Mouse (Mus musculus): ENCODE measurements around the gene Pabpc6.

The Pabpc6 gene

DNA sequence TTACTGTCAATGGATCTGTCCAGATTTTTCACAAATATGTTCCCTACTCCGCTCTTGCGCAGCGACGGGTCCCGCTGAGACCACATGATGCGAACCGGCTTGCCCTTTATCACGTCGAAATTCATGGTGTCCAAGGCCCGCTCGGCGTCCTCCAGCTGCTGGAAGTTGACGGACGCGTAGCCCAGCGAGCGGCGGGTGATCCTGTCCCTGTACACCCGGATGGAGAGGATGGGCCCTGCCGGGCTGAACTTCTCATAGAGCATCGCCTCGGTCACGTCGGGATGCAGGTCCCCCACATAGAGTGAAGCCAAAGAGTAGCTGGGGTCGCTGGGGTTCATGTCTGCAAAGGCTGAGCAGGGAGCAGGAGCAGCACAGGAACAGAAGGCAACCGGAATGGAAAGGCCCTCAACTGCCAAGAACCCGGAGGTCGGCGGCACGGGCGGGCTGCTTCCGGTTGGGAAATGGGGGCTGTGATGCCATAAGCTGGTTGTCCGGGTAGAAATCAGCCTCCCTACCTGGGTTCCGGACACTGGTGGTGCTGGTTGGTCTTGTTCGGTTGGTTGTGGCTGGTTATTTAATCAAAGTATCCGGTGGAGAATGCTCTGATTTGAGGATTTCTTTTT lies at the start of gene Pabpc6:
TSS of gene Pabpc6 (minus strand) at position 435 of the 623 bp plus-strand sequence.
- no peak for DNase-seq (ENCODE audit: low spot score in 2 of 2)

- DNase-seq (ENCODE audit: low spot score in 2 of 2), result no peak
Measured at GRCm38 (mm10) chr17:9710910-9711309, 41.4 kb upstream of the Pabpc6 start.

DNA sequence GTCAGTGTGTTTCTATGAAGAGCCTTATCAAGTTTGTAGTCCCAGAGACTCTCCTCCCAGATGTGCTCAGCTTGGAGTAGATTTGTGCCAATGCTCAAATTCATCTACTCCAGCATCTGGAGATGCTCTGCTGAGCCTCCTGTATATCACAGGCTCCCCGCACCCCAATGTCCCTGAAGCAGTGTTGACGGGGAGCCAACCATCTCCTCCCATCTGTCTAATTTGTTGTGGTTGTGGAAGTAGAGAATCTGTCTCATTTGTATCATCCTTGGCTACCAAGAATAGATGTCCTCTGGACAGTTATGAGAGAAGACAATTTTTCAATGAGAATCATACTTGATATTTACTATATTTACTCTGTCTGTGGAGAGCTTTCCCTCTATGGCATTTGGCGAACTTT lies 39.4 kb upstream of the Pabpc6 start:
- DNase-seq (ENCODE audit: low spot score in 2 of 2), result no peak

GRCm38 (mm10) chr17:9707356-9707755 lies 37.8 kb upstream of the Pabpc6 start:
- DNase-seq (ENCODE audit: low spot score in 2 of 2), result no peak

DNA sequence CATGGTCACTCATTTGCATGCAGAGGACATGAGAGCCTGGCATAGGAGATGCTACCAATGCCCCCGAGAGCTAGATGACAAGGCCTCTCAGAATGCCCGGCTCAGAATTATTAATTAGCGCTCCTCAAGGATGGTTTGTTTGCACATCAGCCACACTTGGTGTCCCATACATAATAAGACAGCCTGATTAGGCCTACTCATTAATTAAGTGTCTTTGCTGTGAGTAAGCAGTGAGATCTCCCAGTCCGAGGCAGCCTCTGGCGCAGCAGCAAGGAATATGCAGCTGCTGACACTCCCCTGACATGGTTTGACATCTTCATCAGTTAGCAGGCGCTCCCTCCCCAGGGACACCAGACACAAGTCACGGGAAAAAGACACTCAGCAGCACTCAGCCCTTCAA lies 28.2 kb upstream of the Pabpc6 start:
- DNase-seq (ENCODE audit: low spot score in 2 of 2), result no peak

GRCm38 (mm10) chr17:9691251-9691650 lies 21.7 kb upstream of the Pabpc6 start:
- no peak for DNase-seq (ENCODE audit: low spot score in 2 of 2)

DNA sequence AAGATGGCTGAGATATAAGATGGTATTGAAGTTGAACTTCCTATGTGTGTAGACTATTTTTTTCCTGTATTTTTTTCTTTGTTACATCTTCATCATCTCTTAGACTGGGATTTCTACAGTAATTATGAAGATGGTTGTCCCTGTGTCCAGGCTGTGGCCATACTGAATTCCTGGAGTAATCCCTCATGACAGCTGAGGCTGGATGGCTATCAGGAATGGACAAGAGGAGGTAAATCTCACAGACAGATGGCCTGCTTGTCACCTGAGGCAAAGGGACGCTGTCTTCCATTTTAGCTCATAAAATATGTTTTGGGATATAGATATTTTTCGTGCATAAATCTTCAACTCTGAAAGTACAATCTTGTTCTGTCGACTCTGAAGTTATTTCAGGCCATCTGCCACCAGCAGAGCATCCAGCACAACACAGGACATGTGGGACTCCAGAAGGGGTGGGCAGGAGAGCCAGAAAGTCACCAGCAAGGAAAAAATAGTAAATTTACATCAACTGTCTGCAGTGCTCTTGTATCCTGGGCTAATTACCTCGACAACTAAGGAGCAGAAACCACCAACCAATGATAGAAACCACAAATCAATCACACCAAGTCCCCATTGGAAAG lies 14.1 kb upstream of the Pabpc6 start:
- DNase-seq (ENCODE audit: low spot score in 2 of 2), result peak in 1 of 2 experiments; percentile 67

GRCm38 (mm10) chr17:9680741-9681140 lies 11.2 kb upstream of the Pabpc6 start:
- DNase-seq (ENCODE audit: low spot score in 2 of 2), result peak; percentile 44 to 45

DNA sequence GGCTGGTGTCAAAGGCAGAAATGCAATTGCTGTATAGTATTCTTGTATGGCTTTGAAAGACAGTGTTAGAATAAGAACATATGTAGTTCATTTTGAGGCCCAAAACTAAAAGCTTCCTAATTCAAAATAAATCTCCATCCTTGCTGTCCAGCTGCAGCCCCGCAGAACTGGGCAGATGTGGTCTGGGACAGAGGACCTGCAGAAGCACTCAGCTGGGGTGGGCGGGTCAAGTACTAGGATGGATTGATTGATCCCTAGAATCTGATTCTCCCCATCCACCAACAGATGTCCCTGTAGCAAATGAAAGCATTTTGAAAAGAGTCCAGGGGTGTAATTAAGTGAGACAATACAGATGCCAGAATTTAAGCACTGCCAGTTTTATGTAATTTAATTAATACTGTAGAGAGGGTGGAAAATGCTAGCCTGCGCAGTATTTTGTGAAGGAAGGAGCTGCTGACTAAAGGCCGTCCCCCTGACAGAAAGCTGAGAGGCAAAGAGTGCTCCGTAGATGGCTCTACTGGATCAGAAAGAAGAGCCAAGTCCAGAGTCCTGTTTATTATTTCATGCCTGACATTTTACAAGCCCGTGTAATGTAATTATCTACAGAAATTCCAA lies 5.8 kb upstream of the Pabpc6 start:
- no peak for DNase-seq (ENCODE audit: low spot score in 2 of 2)

- DNase-seq (ENCODE audit: low spot score in 2 of 2), result no peak
Measured at GRCm38 (mm10) chr17:9667955-9668354, 1.6 kb downstream of the Pabpc6 start.

GRCm38 (mm10) chr17:9658651-9659050 lies 10.9 kb downstream of the Pabpc6 start:
- no peak for DNase-seq (ENCODE audit: low spot score in 2 of 2)

GRCm38 (mm10) chr17:9654155-9654554 lies 15.4 kb downstream of the Pabpc6 start:
- no peak for DNase-seq (ENCODE audit: low spot score in 2 of 2)

DNA sequence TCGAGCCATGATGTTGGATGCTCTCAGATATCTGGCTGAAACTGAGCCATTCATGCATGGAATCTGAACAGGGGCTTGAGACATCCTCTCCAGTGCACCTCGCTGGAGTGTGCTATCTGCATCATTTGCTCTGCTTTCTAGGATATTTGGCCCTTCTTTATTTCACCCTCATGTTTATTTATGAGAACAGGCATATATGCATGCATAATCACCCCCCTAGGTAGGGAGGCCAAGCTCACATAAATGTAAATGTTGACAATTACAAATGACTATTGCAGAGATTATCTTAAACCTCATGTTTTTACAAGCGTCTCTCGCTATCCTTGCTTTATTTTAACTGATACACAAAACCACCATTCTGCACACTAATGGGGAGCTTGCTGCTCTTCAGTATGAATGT lies 21.9 kb downstream of the Pabpc6 start:
- no peak for DNase-seq (ENCODE audit: low spot score in 2 of 2)

DNA sequence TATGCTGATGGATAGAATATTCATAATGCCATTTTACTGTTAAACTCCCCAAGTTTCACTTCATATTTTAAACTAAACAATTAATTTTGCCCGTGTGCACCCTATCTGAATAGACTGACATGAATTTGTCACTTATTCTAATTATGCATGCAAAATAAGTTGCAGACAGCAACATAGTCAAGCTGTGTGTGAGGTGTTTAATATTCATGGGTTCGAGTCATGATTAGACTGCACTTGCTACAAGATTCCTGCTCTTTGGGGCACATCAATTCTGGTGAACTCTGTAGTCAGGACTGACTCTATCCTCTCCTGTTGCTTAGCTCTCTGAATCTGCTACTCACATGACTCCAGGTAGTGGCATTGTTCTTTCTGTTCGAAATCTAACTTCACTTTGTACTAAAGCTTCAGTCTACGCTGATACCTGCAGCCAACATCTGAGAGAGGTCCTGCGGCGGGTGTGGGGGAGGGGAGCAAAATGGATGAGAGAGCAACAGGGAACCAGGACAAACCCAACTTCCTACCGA lies 25.8 kb downstream of the Pabpc6 start:
- DNase-seq (ENCODE audit: low spot score in 2 of 2), result no peak

GRCm38 (mm10) chr17:9637011-9637410 lies 32.5 kb downstream of the Pabpc6 start:
- DNase-seq (ENCODE audit: low spot score in 2 of 2), result no peak

GRCm38 (mm10) chr17:9632579-9633252 lies 36.8 kb downstream of the Pabpc6 start:
- DNase-seq (ENCODE audit: low spot score in 2 of 2), result peak; percentile 50 to 67

GRCm38 (mm10) chr17:9632140-9632539 lies 37.4 kb downstream of the Pabpc6 start:
- DNase-seq (ENCODE audit: low spot score in 2 of 2), result peak; percentile 70 to 79

DNA sequence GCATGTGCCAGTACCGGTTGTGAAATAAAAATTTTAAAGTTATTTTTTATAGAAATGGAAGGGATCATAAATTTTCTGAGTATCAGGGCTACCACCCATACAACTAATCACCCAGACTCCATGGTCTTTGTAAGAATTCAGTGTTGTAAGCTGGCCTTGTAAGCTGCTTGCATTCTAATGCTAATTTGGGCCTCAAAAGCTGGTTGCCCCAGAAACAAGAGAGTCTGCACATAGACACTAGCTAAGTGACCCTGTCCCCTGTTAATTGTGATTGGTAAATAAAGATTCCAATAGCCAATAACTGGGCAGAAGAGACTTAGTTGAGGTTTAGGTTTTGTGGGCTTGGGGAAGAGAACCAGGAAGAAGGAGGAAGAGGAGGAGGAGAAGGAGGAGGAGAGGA lies 38.4 kb downstream of the Pabpc6 start:
- peak in 1 of 2 experiments; percentile 31 for DNase-seq (ENCODE audit: low spot score in 2 of 2)

- DNase-seq (ENCODE audit: low spot score in 2 of 2), result no peak
Measured at GRCm38 (mm10) chr17:9627011-9627410, 42.5 kb downstream of the Pabpc6 start.

All from right cerebral cortex, postnatal 10 days (tissue).